Mouse (Mus musculus): ENCODE results near the gene Acat3. TPM values are rescaled to one million over a fixed set of nuclear protein-coding genes. Genes with fewer than 3 reads are reported as not detected.
"Not testable (repeated sequence)": the region's sequence is repeated elsewhere in the genome, so short reads cannot be mapped to it uniquely, and the experiment has no call there.

The Acat3 gene
- polyA plus RNA-seq, 1 experiment from 2014 or later, result 0.31 TPM

DNA sequence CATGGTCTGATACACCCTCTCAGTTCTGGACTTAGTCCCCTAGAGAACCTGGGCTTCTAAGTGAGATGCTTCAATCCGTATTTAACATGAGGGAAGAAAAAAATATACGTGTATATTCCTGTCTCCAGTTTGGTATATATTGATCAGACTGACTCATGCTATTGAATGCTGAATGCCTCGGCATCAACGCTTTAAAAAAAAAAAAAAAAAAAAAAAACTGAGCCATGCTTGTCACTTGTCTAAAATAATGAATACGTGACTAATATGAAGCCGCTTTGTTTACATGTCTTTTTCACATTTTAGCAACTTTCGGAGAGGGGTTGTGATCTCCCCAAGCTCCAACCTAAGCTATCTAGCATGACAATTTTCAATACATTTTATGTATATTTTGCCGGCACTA is 30.0 kb downstream of the Acat3 start:
- H3K36me3 ChIP-seq, result peaks cover 48% of the 10 kb centered on the region

GRCm38 (mm10) chr17:12909361-12910280 is 30.8 kb downstream of the Acat3 start, which contains the start of gene Pnldc1:
Pnldc1 (minus strand) TSS chr17:12910230.
- Histone ChIP-seq H3K4me1 (no peaks in the 10 kb centered on the region), H3K27me3 (ENCODE audit: insufficient read depth, poor library complexity, severe bottlenecking) (no peaks in the 10 kb centered on the region), H3K9me3 (no peaks in the 10 kb centered on the region), H3K36me3 (peaks cover 55% of the 10 kb centered on the region), H3K27ac (no peak within 1 kb of the TSS), H3K4me3 (no peak within 1 kb of the TSS)
- DNase-seq (ENCODE audit: low spot score), result no peak
- WGBS, result 67% methylated on average over 35 of the region's 35 CpGs

More for the DNA sequence above, 30.0 kb downstream of the Acat3 start:
- Histone ChIP-seq H3K4me3 (no peak overlapping the region), H3K9me3 (no peaks in the 10 kb centered on the region), H3K27me3 (ENCODE audit: insufficient read depth, poor library complexity, severe bottlenecking) (no peaks in the 10 kb centered on the region), H3K4me1 (peaks cover 6% of the 10 kb centered on the region; the same call in 1 of the 2 replicates), H3K27ac (no peak overlapping the region)
- no peak for DNase-seq (ENCODE audit: low spot score)
- 85% methylated on average over 8 of the region's 8 CpGs for WGBS

DNA sequence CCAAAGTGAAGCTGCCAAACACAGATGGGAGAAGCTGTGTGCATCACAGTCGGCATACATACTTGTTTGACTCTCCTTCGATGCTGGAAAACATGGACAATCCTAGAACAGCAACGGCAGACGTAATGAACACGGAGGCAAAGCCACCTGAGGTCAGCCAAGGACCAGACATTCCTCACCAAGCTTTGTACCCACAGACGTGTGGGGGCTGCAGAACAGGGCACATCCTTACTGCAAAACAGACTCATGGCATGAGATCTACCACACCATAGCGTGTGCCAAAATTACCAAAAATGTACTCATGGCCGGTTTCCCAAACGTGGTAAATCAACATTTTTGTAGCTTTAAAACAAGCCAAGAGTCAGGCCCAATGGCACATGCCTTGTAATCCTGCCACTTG is 34.0 kb downstream of the Acat3 start:
- H3K27me3 ChIP-seq (ENCODE audit: insufficient read depth, poor library complexity, severe bottlenecking), result no peaks in the 10 kb centered on the region
- H3K4me3 ChIP-seq, result no peak overlapping the region
- 0 out of 2 replicates have a peak, but pooled peaks cover 5% of the 10 kb centered on the region for H3K4me1 ChIP-seq
- DNase-seq (ENCODE audit: low spot score), result no peak
- no peaks in the 10 kb centered on the region for H3K9me3 ChIP-seq
- WGBS, result 87% methylated on average over 9 of the region's 9 CpGs
- H3K27ac ChIP-seq, result no peak overlapping the region
- H3K36me3 ChIP-seq, result peaks cover 41% of the 10 kb centered on the region

GRCm38 (mm10) chr17:12905810-12906209 is 34.6 kb downstream of the Acat3 start:
- H3K36me3 ChIP-seq, result peaks cover 42% of the 10 kb centered on the region
- 0 out of 2 replicates have a peak, but pooled peaks cover 5% of the 10 kb centered on the region for H3K4me1 ChIP-seq
- H3K27ac ChIP-seq, result no peak overlapping the region
- H3K27me3 ChIP-seq (ENCODE audit: insufficient read depth, poor library complexity, severe bottlenecking), result no peaks in the 10 kb centered on the region
- H3K4me3 ChIP-seq, result no peak overlapping the region
- DNase-seq (ENCODE audit: low spot score), result no peak
- H3K9me3 ChIP-seq, result no peaks in the 10 kb centered on the region
- 89% methylated on average over 4 of the region's 4 CpGs for WGBS

DNA sequence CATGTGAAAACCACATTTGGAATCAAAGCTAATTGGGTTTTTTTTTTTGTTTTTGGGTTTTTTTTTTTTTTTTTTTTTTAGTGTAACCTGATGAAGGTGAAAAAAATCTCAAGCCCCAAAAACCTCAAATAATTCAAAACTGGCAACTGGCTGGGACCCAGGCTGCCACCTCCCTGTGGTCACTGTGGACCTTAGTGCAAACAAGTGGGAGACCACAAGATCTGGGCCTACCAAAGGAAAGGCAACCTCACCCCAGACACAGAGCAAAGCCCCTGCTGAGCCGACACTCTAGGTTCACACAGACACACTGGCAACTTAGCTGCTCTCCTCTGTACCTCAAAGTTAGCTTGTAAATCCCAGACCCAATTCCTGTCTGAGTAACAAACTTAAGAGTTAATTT is 36.1 kb downstream of the Acat3 start:
- 0 out of 2 replicates have a peak, but pooled peaks cover 5% of the 10 kb centered on the region for H3K4me1 ChIP-seq
- DNase-seq (ENCODE audit: low spot score), result no peak
- peaks cover 46% of the 10 kb centered on the region for H3K36me3 ChIP-seq
- H3K9me3 ChIP-seq, result no peaks in the 10 kb centered on the region
- H3K27ac ChIP-seq, result no peak overlapping the region
- H3K27me3 ChIP-seq (ENCODE audit: insufficient read depth, poor library complexity, severe bottlenecking), result no peaks in the 10 kb centered on the region
- 79% methylated on average over 1 of the region's 1 CpGs for WGBS
- H3K4me3 ChIP-seq, result no peak overlapping the region

- Histone ChIP-seq H3K27ac (no peak overlapping the region), H3K27me3 (ENCODE audit: insufficient read depth, poor library complexity, severe bottlenecking) (no peaks in the 10 kb centered on the region), H3K4me3 (no peak overlapping the region), H3K4me1 (0 out of 2 replicates have a peak, but pooled peaks cover 5% of the 10 kb centered on the region), H3K9me3 (no peaks in the 10 kb centered on the region), H3K36me3 (peaks cover 50% of the 10 kb centered on the region)
- WGBS, result 68% methylated on average over 11 of the region's 12 CpGs
- DNase-seq (ENCODE audit: low spot score), result no peak
Measured at GRCm38 (mm10) chr17:12903372-12904333, 36.7 kb downstream of the Acat3 start.

GRCm38 (mm10) chr17:12902291-12902690 is 38.1 kb downstream of the Acat3 start:
- no peak for DNase-seq (ENCODE audit: low spot score)
- H3K36me3 ChIP-seq, result peaks cover 54% of the 10 kb centered on the region
- whole genome bisulfite sequencing, result 94% methylated on average over 6 of the region's 6 CpGs

DNA sequence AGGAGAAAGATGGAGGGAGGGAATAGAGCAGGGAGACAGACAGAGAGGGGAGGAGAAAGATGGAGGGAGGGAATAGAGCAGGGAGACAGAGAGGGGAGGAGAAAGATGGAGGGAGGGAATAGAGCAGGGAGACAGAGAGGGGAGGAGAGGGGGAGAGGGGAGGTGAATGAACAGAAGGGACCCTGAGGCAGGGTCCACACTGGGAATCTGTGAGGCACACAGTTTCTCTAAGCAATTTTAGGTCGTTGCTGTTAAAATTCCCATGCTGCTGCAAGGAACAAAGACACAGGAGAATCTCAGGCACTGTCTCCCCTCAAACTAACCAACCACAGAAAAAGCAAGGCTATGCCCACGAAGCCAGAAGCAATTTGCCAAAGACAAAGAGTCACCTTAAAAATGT is 41.8 kb downstream of the Acat3 start:
- Histone ChIP-seq H3K27ac (0 out of 2 replicates have a peak overlapping the region, but pooled peaks have one; percentile 19), H3K36me3 (peaks cover 58% of the 10 kb centered on the region)
- DNase-seq (ENCODE audit: low spot score); H3K4me1 ChIP-seq; H3K27me3 ChIP-seq (ENCODE audit: insufficient read depth, poor library complexity, severe bottlenecking); H3K4me3 ChIP-seq; H3K9me3 ChIP-seq: not testable (repeated sequence)
- WGBS, result 55% methylated on average over 2 of the region's 2 CpGs

More at GRCm38 (mm10) chr17:12902291-12902690, 38.1 kb downstream of the Acat3 start:
- Histone ChIP-seq H3K27ac (no peak overlapping the region), H3K9me3 (no peaks in the 10 kb centered on the region), H3K4me3 (no peak overlapping the region), H3K27me3 (ENCODE audit: insufficient read depth, poor library complexity, severe bottlenecking) (no peaks in the 10 kb centered on the region), H3K4me1 (0 out of 2 replicates have a peak, but pooled peaks cover 5% of the 10 kb centered on the region)

- peaks cover 53% of the 10 kb centered on the region for H3K36me3 ChIP-seq
- no peaks in the 10 kb centered on the region for H3K4me1 ChIP-seq
- H3K27ac ChIP-seq, result no peak overlapping the region
- no peaks in the 10 kb centered on the region for H3K27me3 ChIP-seq (ENCODE audit: insufficient read depth, poor library complexity, severe bottlenecking)
- WGBS, result 82% methylated on average over 5 of the region's 5 CpGs
- DNase-seq (ENCODE audit: low spot score), result no peak
- no peaks in the 10 kb centered on the region for H3K9me3 ChIP-seq
- no peak overlapping the region for H3K4me3 ChIP-seq
Measured at GRCm38 (mm10) chr17:12897674-12898073, 42.7 kb downstream of the Acat3 start.

GRCm38 (mm10) chr17:12892033-12892432 is 48.4 kb downstream of the Acat3 start:
- Histone ChIP-seq H3K9me3 (no peaks in the 10 kb centered on the region), H3K27ac (no peak overlapping the region), H3K4me3 (no peak overlapping the region), H3K27me3 (ENCODE audit: insufficient read depth, poor library complexity, severe bottlenecking) (no peaks in the 10 kb centered on the region), H3K4me1 (peaks cover 10% of the 10 kb centered on the region), H3K36me3 (peaks cover 36% of the 10 kb centered on the region)
- 87% methylated on average over 9 of the region's 9 CpGs for WGBS
- no peak for DNase-seq (ENCODE audit: low spot score)

- WGBS, result 85% methylated on average over 4 of the region's 4 CpGs
- H3K27me3 ChIP-seq (ENCODE audit: insufficient read depth, poor library complexity, severe bottlenecking), result no peaks in the 10 kb centered on the region
- peaks cover 10% of the 10 kb centered on the region for H3K4me1 ChIP-seq
- no peak for DNase-seq (ENCODE audit: low spot score)
- no peak overlapping the region for H3K4me3 ChIP-seq
- no peak overlapping the region for H3K27ac ChIP-seq
- H3K36me3 ChIP-seq, result peaks cover 28% of the 10 kb centered on the region
- no peaks in the 10 kb centered on the region for H3K9me3 ChIP-seq
Measured at GRCm38 (mm10) chr17:12891054-12891453, 49.3 kb downstream of the Acat3 start.

GRCm38 (mm10) chr17:12887021-12887775 is 53.2 kb downstream of the Acat3 start:
- H3K27ac ChIP-seq, result no peak overlapping the region
- whole genome bisulfite sequencing, result 73% methylated on average over 15 of the region's 15 CpGs
- peaks cover 19% of the 10 kb centered on the region for H3K36me3 ChIP-seq
- no peaks in the 10 kb centered on the region for H3K27me3 ChIP-seq (ENCODE audit: insufficient read depth, poor library complexity, severe bottlenecking)
- H3K9me3 ChIP-seq, result no peaks in the 10 kb centered on the region
- no peak for DNase-seq (ENCODE audit: low spot score)
- H3K4me1 ChIP-seq, result peaks cover 13% of the 10 kb centered on the region
- H3K4me3 ChIP-seq, result no peak overlapping the region
